Mouse (Mus musculus): ENCODE results near the gene Sars2. TPM values are rescaled to one million over a fixed set of nuclear protein-coding genes. Genes with fewer than 3 reads are reported as not detected.

Sars2 gene
- 24.4 and 27.2 TPM in 2 replicates for polyA plus RNA-seq (2012; rRNA removed)

GRCm38 (mm10) chr7:28741709-28742438 is at the start of gene Sars2, which contains the start of gene Mrps12:
Gene Sars2, plus strand, starts transcription at chr7:28741992.
Gene Mrps12, minus strand, starts transcription at chr7:28741820.

GRCm38 (mm10) chr7:28692545-28693320 is 49.1 kb upstream of the Sars2 start, which contains the start of gene Fbxo27:
Gene Fbxo27, plus strand, starts transcription at chr7:28692849.

GRCm38 (mm10) chr7:28716590-28717281 is 25.1 kb upstream of the Sars2 start, which contains the start of gene Fbxo17:
Gene Fbxo17, plus strand, starts transcription at chr7:28716804.

GRCm38 (mm10) chr7:28756079-28756478 is 14.3 kb downstream of the Sars2 start, which contains the start of gene Ccer2:
Gene Ccer2, plus strand, starts transcription at chr7:28756174.

GRCm38 (mm10) chr7:28766173-28766879 is 24.5 kb downstream of the Sars2 start, which contains the start of gene Sirt2:
Gene Sirt2, plus strand, starts transcription at chr7:28766735.

GRCm38 (mm10) chr7:28767462-28767965 is 25.7 kb downstream of the Sars2 start, which contains the start of gene Nfkbib:
Gene Nfkbib, minus strand, starts transcription at chr7:28767512.

GRCm38 (mm10) chr7:28788307-28789195 is 46.8 kb downstream of the Sars2 start, which contains the start of gene Rinl:
Gene Rinl, plus strand, starts transcription at chr7:28788969.

Other genes starting within 250 kb of the Sars2 start
- not detected in 2 replicates for gene Ifnl2, start 231.5 kb upstream of the Sars2 start, polyA plus RNA-seq (2012; rRNA removed)
- gene Ifnl3, start 219.2 kb upstream of the Sars2 start, polyA plus RNA-seq (2012; rRNA removed), result not detected in 2 replicates
- 4,353 and 7,367 TPM in 2 replicates for gene Sycn, start 201.1 kb upstream of the Sars2 start, polyA plus RNA-seq (2012; rRNA removed)
- 4.8 and 11.5 TPM in 2 replicates for gene Nccrp1, start 194.7 kb upstream of the Sars2 start, polyA plus RNA-seq (2012; rRNA removed)
- gene Samd4b, start 143.8 kb upstream of the Sars2 start, polyA plus RNA-seq (2012; rRNA removed), result 99.8 and 116 TPM in 2 replicates
- 106 and 117 TPM in 2 replicates for gene Pak4, start 143.8 kb upstream of the Sars2 start, polyA plus RNA-seq (2012; rRNA removed)
- gene Acp7, start 110.7 kb upstream of the Sars2 start, polyA plus RNA-seq (2012; rRNA removed), result not detected in 2 replicates
- gene Fbxo27, start 49.1 kb upstream of the Sars2 start, polyA plus RNA-seq (2012; rRNA removed), result 5.7 and 6.3 TPM in 2 replicates
- 3.8 and 5.6 TPM in 2 replicates for gene Fbxo17, start 25.2 kb upstream of the Sars2 start, polyA plus RNA-seq (2012; rRNA removed)
- gene Mrps12, start 172 bp upstream of the Sars2 start, polyA plus RNA-seq (2012; rRNA removed), result 99.3 and 121 TPM in 2 replicates
- 0.10 TPM in 1 of 2 replicates, not detected in the other for gene Ccer2, start 14.2 kb downstream of the Sars2 start, polyA plus RNA-seq (2012; rRNA removed)
- 56.6 and 62.7 TPM in 2 replicates for gene Sirt2, start 24.7 kb downstream of the Sars2 start, polyA plus RNA-seq (2012; rRNA removed)
- 77.5 and 94.6 TPM in 2 replicates for gene Nfkbib, start 25.5 kb downstream of the Sars2 start, polyA plus RNA-seq (2012; rRNA removed)
- gene Rinl, start 47.0 kb downstream of the Sars2 start, polyA plus RNA-seq (2012; rRNA removed), result 2.8 and 3.5 TPM in 2 replicates
- 164 and 188 TPM in 2 replicates for gene Hnrnpl, start 66.5 kb downstream of the Sars2 start, polyA plus RNA-seq (2012; rRNA removed)
- gene Ech1, start 83.2 kb downstream of the Sars2 start, polyA plus RNA-seq (2012; rRNA removed), result 328 and 330 TPM in 2 replicates
- 3,828 and 4,206 TPM in 2 replicates for gene Lgals4, start 91.9 kb downstream of the Sars2 start, polyA plus RNA-seq (2012; rRNA removed)
- gene Lgals7, start 121.9 kb downstream of the Sars2 start, polyA plus RNA-seq (2012; rRNA removed), result 0.43 and 1.5 TPM in 2 replicates
- gene Capn12, start 139.4 kb downstream of the Sars2 start, polyA plus RNA-seq (2012; rRNA removed), result 0.58 and 0.71 TPM in 2 replicates
- 736 and 739 TPM in 2 replicates for gene Actn4, start 220.3 kb downstream of the Sars2 start, polyA plus RNA-seq (2012; rRNA removed)
- gene Eif3k, start 239.9 kb downstream of the Sars2 start, polyA plus RNA-seq (2012; rRNA removed), result 191 and 246 TPM in 2 replicates
- 8.9 and 10.3 TPM in 2 replicates for gene Map4k1, start 240.1 kb downstream of the Sars2 start, polyA plus RNA-seq (2012; rRNA removed)

Measured in colon, adult 2 months (tissue).